ENCODE assay signal across 21 mouse cellular contexts in genomic region chr19:7388488-7388887, GRCm38 (mm10). TPM values are rescaled to one million over a fixed set of nuclear protein-coding genes. Genes with fewer than 3 reads are reported as not detected.
DNase-seq lines count a peak whose midpoint lies in the region; TF ChIP-seq lines count a peak whose summit lies in the region.
"Had no signal": no experiment of that assay in that cellular context is flagged by ENCODE, and none has a peak within 500 bp of the region (broad histone marks: within the 10 kb centered on the region; RNA-seq: fewer than 3 reads in every experiment).

No protein-coding gene starts in this region.

- H3K36me3 ChIP-seq in ES-Bruce4 (ENCODE audit: control insufficient read depth, insufficient read depth, low read length, poor library complexity, severe bottlenecking), result no peaks in the 10 kb centered on the region
- no peaks in the 10 kb centered on the region for H3K36me3 ChIP-seq in ES-E14 (ENCODE audit: control insufficient read depth, insufficient read depth, low read length, poor library complexity, severe bottlenecking)
- H3K36me3 ChIP-seq: embryonic facial prominence, embryonic 12.5 days; forebrain, embryonic 15.5 days had no signal

- H3K4me1 ChIP-seq in ES-Bruce4 (ENCODE audit: control insufficient read depth, insufficient read depth, low read length) (no peaks in the 10 kb centered on the region), ES-E14 (ENCODE audit: control insufficient read depth in 2 of 2, insufficient read depth in 2 of 2, low read length in 2 of 2, poor library complexity in 1 of 2) (peaks cover 3 to 15% of the 10 kb centered on the region in 2 experiments; a peak in 2 of 4 replicates)

- H3K27me3 ChIP-seq in ES-Bruce4 (ENCODE audit: control insufficient read depth, insufficient read depth, low read length, poor library complexity, severe bottlenecking), result no peaks in the 10 kb centered on the region
- H3K27me3 ChIP-seq: CH12.LX; embryonic facial prominence, embryonic 12.5 days; forebrain, embryonic 13.5 days; forebrain, embryonic 15.5 days had no signal

- DNase-seq in ES-E14 (ENCODE audit: low read depth, low spot score), result no peak
- DNase-seq in WW6 (ENCODE audit: low read depth, low spot score), result peak; percentile 24
- DNase-seq in layer of hippocampus, adult 8-10 months (ENCODE audit: low spot score in 2 of 2), result no peak
- no peak for DNase-seq in urinary bladder, adult 2 months (ENCODE audit: low spot score)
- no peak for DNase-seq in thymus, postnatal 14 days
- DNase-seq: adrenal gland, adult 8-10 months; adrenal gland, postnatal 14 days; adrenal gland, postnatal 36 days; B cell, adult 2 months; cerebellum, adult 11-12 months; cerebellum, adult 2 months; cerebellum, adult 9-10 months; cerebellum, postnatal 10 days; cerebellum, postnatal 25 days; forebrain, postnatal 0 days had no signal

- no peak for TF ChIP-seq EP300 in ES-Bruce4 (IDR thresholded peaks at IDR 0.05; ENCODE audit: insufficient read depth, low read depth, low read length)

- in situ Hi-C loops in ES-E14 (cut with MboI; ENCODE audit: low sequenced_read_pairs in 2 of 2, unreplicated experiment in 2 of 2), result no loop called here

- no peak for TF ChIP-seq POLR2A in ES-Bruce4 (IDR thresholded peaks at IDR 0.05; ENCODE audit: insufficient read depth, low read length)

- H3K4me3 ChIP-seq in ES-Bruce4 (ENCODE audit: low read depth, low read length), result no peak overlapping the region
- no peak overlapping the region for H3K4me3 ChIP-seq in ES-E14 (ENCODE audit: insufficient read depth in 1 of 2, low read depth in 1 of 2, low read length in 2 of 2, poor library complexity in 1 of 2, severe bottlenecking in 1 of 2)
- H3K4me3 ChIP-seq: embryonic facial prominence, embryonic 10.5 days; embryonic facial prominence, embryonic 12.5 days; forebrain, embryonic 13.5 days; forebrain, embryonic 15.5 days had no signal

- H3K9ac ChIP-seq in ES-Bruce4 (ENCODE audit: low read depth, poor library complexity, severe bottlenecking) (no peak overlapping the region), ES-E14 (ENCODE audit: insufficient read depth, low read depth, low read length, poor library complexity, severe bottlenecking) (no peak overlapping the region)
- H3K9ac ChIP-seq: embryonic facial prominence, embryonic 12.5 days; forebrain, embryonic 13.5 days; forebrain, embryonic 15.5 days; forebrain, postnatal 0 days had no signal

- no peak for TF ChIP-seq CTCF in ES-Bruce4 (IDR thresholded peaks at IDR 0.05; ENCODE audit: low read depth, low read length)

- H3K27ac ChIP-seq in ES-Bruce4 (ENCODE audit: insufficient read depth, low read length) (peak overlapping the region; percentile 87), ES-E14 (ENCODE audit: insufficient read depth, low read depth, low read length, poor library complexity, severe bottlenecking) (peak overlapping the region; percentile 40; the same call in 1 of the 2 replicates)
- H3K27ac ChIP-seq: embryonic facial prominence, embryonic 10.5 days; embryonic facial prominence, embryonic 12.5 days; forebrain, embryonic 13.5 days; forebrain, embryonic 15.5 days had no signal

- no peaks in the 10 kb centered on the region for H3K9me3 ChIP-seq in ES-Bruce4 (replicated peaks; ENCODE audit: control insufficient read depth, insufficient read depth, low read length, poor library complexity, severe bottlenecking)
- no peaks in the 10 kb centered on the region for H3K9me3 ChIP-seq in ES-E14 (ENCODE audit: control insufficient read depth, insufficient read depth, low read depth, low read length)
- H3K9me3 ChIP-seq: forebrain, embryonic 15.5 days had no signal

TF ChIP-seq in ES-E14, 5 proteins besides CTCF, POLR2A, EP300 and RAD21:
- TF ChIP-seq ZNF384 (IDR thresholded peaks at IDR 0.05; ENCODE audit: low read depth, low read length), result peak; percentile 96
- no peak for TF ChIP-seq CHD2 (IDR thresholded peaks at IDR 0.05; ENCODE audit: low read depth, low read length)

RNA-seq across cellular contexts. Expression of gene Spindoc, which starts 5.7 kb away (rescaled TPM):
- 43.8 and 56.3 TPM in 2 replicates for polyA plus RNA-seq in ES-Bruce4 (2011; ENCODE audit: insufficient read depth, insufficient read length, low read depth, missing spikeins)
- 36.8 and 40.0 TPM in 2 replicates for total RNA-seq in ES-E14 (2012; rRNA removed)
- 10 to 100 TPM; 31.8 to 36.3 (median 33.9) TPM for total RNA-seq in layer of hippocampus, adult 8-10 months (2022)
- 18.8 and 21.0 TPM in 2 replicates for polyA plus RNA-seq in urinary bladder, adult 2 months (2012; rRNA removed)

RNA-seq across cellular contexts. Expression of gene 2700081O15Rik, which starts 28.9 kb away (rescaled TPM):
- 6.2 and 7.5 TPM in 2 replicates for polyA plus RNA-seq in ES-Bruce4 (2011; ENCODE audit: insufficient read depth, insufficient read length, low read depth, missing spikeins)
- total RNA-seq in ES-E14 (2012; rRNA removed), result 28.3 and 40.4 TPM in 2 replicates
- total RNA-seq in layer of hippocampus, adult 8-10 months (2022), result 10 to 100 TPM; 37.1 to 44.0 (median 40.6) TPM
- 26.9 and 34.5 TPM in 2 replicates for polyA plus RNA-seq in urinary bladder, adult 2 months (2012; rRNA removed)

RNA-seq across cellular contexts. Expression of gene Mark2, which starts 46.8 kb away (rescaled TPM):
- 52.1 and 60.5 TPM in 2 replicates for polyA plus RNA-seq in ES-Bruce4 (2011; ENCODE audit: insufficient read depth, insufficient read length, low read depth, missing spikeins)
- total RNA-seq in ES-E14 (2012; rRNA removed), result 44.0 and 47.9 TPM in 2 replicates
- 100 to 1,000 TPM; 101 to 135 (median 120) TPM for total RNA-seq in layer of hippocampus, adult 8-10 months (2022)
- 75.2 and 100 TPM in 2 replicates for polyA plus RNA-seq in urinary bladder, adult 2 months (2012; rRNA removed)
